Mouse (Mus musculus) heart, postnatal 0 days (tissue): ENCODE results near the gene Prpf38b.

Experiments
- CTCF ChIP-seq: IDR thresholded peaks from 2 replicates; pipeline ENCODE4 v1.5.1; 2016; ENCODE audit warnings: antibody characterized with exemption, control low read depth, low read depth
- EP300 ChIP-seq: IDR thresholded peaks from 2 replicates; pipeline ENCODE4 v1.6.1; 2016; ENCODE audit warnings: antibody characterized with exemption, low read depth

- no peak for TF ChIP-seq CTCF
- TF ChIP-seq EP300, result no peak
These were observed 25.6 kb downstream of the Prpf38b start for GRCm38 (mm10) chr3:108885686-108886530.
